Mouse (Mus musculus) liver, embryonic 15.5 days (tissue): ENCODE results near the gene Boll. TPM values are rescaled to one million over a fixed set of nuclear protein-coding genes. Genes with fewer than 3 reads are reported as not detected.
A peak's percentile ranks its signal among the peaks of the same experiment; 100 is the strongest.

ENCODE experiments used
- ATAC-seq: fragments of 200-750 bp; cut with Nextera tagmentation; 2 replicates; pipeline ENCODE4 v1.8.0; 2017; ENCODE audit warnings: moderate number of reproducible peaks, mild to moderate bottlenecking, moderate library complexity; ENCODE audit not compliant: insufficient read depth
- H3K27ac ChIP-seq: fragments of 300-500 bp; sonication (generic); replicated peaks from 2 replicates; pipeline ENCODE4 v1.5.1; 2015; ENCODE audit warnings: mild to moderate bottlenecking, inconsistent platforms
- H3K27me3 ChIP-seq: fragments of 300-500 bp; sonication (generic); 2 replicates; pipeline ENCODE4 v1.6.1; 2015; ENCODE audit warnings: mild to moderate bottlenecking, inconsistent platforms
- H3K36me3 ChIP-seq: fragments of 300-500 bp; sonication (generic); replicated peaks from 2 replicates; pipeline ENCODE4 v1.6.1; 2015; ENCODE audit warnings: moderate library complexity, mild to moderate bottlenecking, inconsistent platforms
- H3K4me1 ChIP-seq: fragments of 300-500 bp; sonication (generic); replicated peaks from 2 replicates; pipeline ENCODE4 v1.6.1; 2015; ENCODE audit warnings: inconsistent platforms
- H3K4me2 ChIP-seq: fragments of 300-500 bp; sonication (generic); 2 replicates; pipeline ENCODE4 v1.6.1; 2015; ENCODE audit warnings: moderate library complexity, mild to moderate bottlenecking, inconsistent platforms
- H3K4me3 ChIP-seq: fragments of 300-500 bp; sonication (generic); replicated peaks from 2 replicates; pipeline ENCODE4 v1.5.1; 2015; ENCODE audit warnings: mild to moderate bottlenecking, inconsistent platforms
- H3K9ac ChIP-seq: fragments of 300-500 bp; sonication (generic); 2 replicates; pipeline ENCODE4 v1.6.1; 2015; ENCODE audit warnings: moderate library complexity, mild to moderate bottlenecking, inconsistent platforms
- H3K9me3 ChIP-seq: fragments of 300-500 bp; sonication (generic); replicated peaks from 2 replicates; pipeline ENCODE4 v1.6.1; 2016; ENCODE audit warnings: inconsistent platforms
- WGBS: fragments of 180-500 bp; shearing (Covaris S2); methylation state at CpG from one replicate; pipeline ENCODE4 v1.1.7; 2015; ENCODE audit warnings: mixed read lengths; ENCODE audit not compliant: insufficient replicate concordance; 5-methylcytosine and 5-hydroxymethylcytosine counted together
- polyA plus RNA-seq: library from polyadenylated mRNA; unstranded; fragments of >200 nt; fragmentation: Nextera tagmentation; extraction: Ambion mirVana; gene quantifications from 2 replicates; pipeline ENCODE4 v1.2.1, GENCODE M21; 2015

The Boll gene
- polyA plus RNA-seq, 1 experiment from 2014 or later: 0.07 TPM

DNA sequence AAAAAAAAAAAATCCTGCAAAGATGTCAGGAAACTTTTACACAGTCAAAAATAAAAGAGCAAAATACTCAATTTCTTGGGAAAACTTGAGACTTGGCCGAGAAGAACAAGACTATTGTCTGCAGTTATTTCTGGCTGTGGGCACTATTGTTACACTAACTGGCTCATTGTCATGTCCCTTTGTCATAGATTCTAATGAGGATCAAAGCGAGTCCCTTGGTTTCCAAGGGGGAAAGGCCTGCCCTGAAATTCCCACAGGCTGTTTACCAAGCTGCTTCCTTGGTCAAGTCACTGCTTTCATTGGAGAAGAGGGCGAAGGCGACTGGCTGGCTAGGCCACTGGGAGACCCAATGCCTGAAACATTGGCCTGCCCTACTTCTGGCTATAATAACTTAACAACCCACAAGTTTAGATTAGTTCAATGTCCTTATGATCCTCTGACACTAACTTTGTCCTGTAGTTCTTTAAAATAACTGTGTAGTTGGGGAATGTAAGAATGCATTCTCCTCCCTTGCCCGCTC, 157.4 kb downstream of the Boll start:
- ATAC-seq: no peak
- no peak overlapping the region for H3K4me2 ChIP-seq
- H3K27ac ChIP-seq: no peak overlapping the region
- H3K36me3 ChIP-seq: no peaks in the 10 kb centered on the region
- peaks cover 7% of the 10 kb centered on the region for H3K4me1 ChIP-seq
- no peak overlapping the region for H3K4me3 ChIP-seq
- no peaks in the 10 kb centered on the region for H3K27me3 ChIP-seq
- no peaks in the 10 kb centered on the region for H3K9me3 ChIP-seq
- 66% methylated on average over 5 of the region's 5 CpGs for WGBS
- no peak overlapping the region for H3K9ac ChIP-seq

- no peak overlapping the region for H3K27ac ChIP-seq
- ATAC-seq: no peak
These were observed 161.2 kb downstream of the Boll start for GRCm38 (mm10) chr1:55201850-55202752.

DNA sequence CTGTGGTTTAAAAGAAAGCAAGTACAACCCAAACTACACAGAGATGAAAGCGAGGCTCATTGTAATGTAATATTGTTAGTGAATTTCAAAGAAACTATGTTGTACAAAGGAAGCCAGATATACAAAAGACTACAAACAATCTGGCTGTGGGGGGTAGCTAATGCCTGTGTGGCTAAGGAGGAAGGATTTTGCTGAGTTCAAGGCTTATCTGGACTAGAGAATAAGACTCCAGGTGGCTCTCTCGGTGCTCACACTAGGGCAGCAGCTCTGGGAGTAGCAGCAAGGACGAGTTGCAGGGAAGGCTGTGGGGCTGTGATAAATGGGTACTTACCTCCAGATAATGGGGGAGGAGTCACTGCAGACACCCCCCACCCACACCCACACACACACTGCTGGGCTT, 164.6 kb downstream of the Boll start:
- H3K27me3 ChIP-seq: no peaks in the 10 kb centered on the region
- H3K27ac ChIP-seq: no peak overlapping the region
- no peak overlapping the region for H3K4me3 ChIP-seq
- no peaks in the 10 kb centered on the region for H3K36me3 ChIP-seq
- H3K9me3 ChIP-seq: no peaks in the 10 kb centered on the region
- peak overlapping the region; percentile 15; the same call in 1 of the 2 replicates for H3K4me2 ChIP-seq
- H3K9ac ChIP-seq: no peak overlapping the region
- peaks cover 14% of the 10 kb centered on the region for H3K4me1 ChIP-seq
- peak; percentile 85 for ATAC-seq
- 23% methylated on average over 3 of the region's 3 CpGs for WGBS

More at GRCm38 (mm10) chr1:55201850-55202752, 161.2 kb downstream of the Boll start:
- Histone ChIP-seq H3K36me3 (no peaks in the 10 kb centered on the region), H3K4me2 (no peak overlapping the region), H3K27me3 (no peaks in the 10 kb centered on the region), H3K9me3 (no peaks in the 10 kb centered on the region), H3K9ac (no peak overlapping the region), H3K4me1 (peaks cover 14% of the 10 kb centered on the region), H3K4me3 (no peak overlapping the region)
- WGBS: 70% methylated on average over 18 of the region's 18 CpGs

Other genes with a start within 250 kb of the Boll start
- gene Mob4, start 232.2 kb downstream of the Boll start, polyA plus RNA-seq: 37.6 and 38.2 TPM in 2 replicates
- 0.58 and 0.67 TPM in 2 replicates for gene Rftn2, start 136.7 kb downstream of the Boll start, polyA plus RNA-seq
- 1.5 and 1.8 TPM in 2 replicates for gene Mars2, start 126.3 kb downstream of the Boll start, polyA plus RNA-seq
- 0.10 and 0.14 TPM in 2 replicates for gene Plcl1, start 42.5 kb upstream of the Boll start, polyA plus RNA-seq